In the genomic region with DNA sequence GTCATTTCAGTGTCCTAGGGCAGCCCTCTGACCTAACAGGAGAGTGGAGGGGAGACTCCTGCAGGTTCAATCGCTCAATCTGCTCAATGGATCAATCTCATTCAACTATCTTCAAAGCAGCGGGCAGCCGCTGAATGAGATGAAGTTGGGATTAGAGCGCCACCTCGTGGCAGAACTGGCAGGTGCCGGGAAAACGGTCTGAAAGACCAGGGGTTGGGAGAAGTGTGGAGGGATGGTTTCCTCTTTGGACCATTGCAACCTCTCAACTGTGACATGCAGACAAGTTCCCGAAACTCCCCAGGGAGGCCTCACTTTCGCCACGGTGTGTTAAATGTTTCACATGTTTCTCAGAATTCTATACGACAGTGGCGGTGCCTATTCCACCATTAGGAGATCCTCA, we compare ENCODE assay signal across 8 mouse cellular contexts. TPM values are rescaled to one million over a fixed set of nuclear protein-coding genes. Genes with fewer than 3 reads are reported as not detected.
DNase-seq lines count a peak whose midpoint lies in the region; ATAC-seq lines count a peak whose summit lies in the region.

No protein-coding gene starts in this region.

- no peak overlapping the region for H3K4me3 ChIP-seq in heart, embryonic 13.5 days
- H3K4me3 ChIP-seq in liver, embryonic 16.5 days (ENCODE audit: low read depth, low read length): peak overlapping the region; percentile 9; the same call in 1 of the 2 replicates
- no peak overlapping the region for H3K4me3 ChIP-seq in neural tube, embryonic 13.5 days

- peak overlapping the region; percentile 38 for H3K9ac ChIP-seq in heart, embryonic 13.5 days
- no peak overlapping the region for H3K9ac ChIP-seq in liver, embryonic 16.5 days (ENCODE audit: low read depth, low read length)
- peak overlapping the region; percentile 42 for H3K9ac ChIP-seq in neural tube, embryonic 13.5 days

- 13% methylated on average over 12 of the region's 12 CpGs for WGBS in heart, embryonic 13.5 days
- 9% methylated on average over 12 of the region's 12 CpGs for WGBS in liver, embryonic 16.5 days (ENCODE audit: insufficient replicate concordance)
- 12% methylated on average over 12 of the region's 12 CpGs for whole genome bisulfite sequencing in neural tube, embryonic 13.5 days

- peak overlapping the region; percentile 25; the same call in 1 of the 2 replicates for H3K4me2 ChIP-seq in heart, embryonic 13.5 days
- H3K4me2 ChIP-seq in liver, embryonic 16.5 days (ENCODE audit: low read depth, low read length): peak overlapping the region; percentile 45
- H3K4me2 ChIP-seq in neural tube, embryonic 13.5 days: 0 out of 2 replicates have a peak overlapping the region, but pooled peaks have one; percentile 4

- DNase-seq in ovary, postnatal 10 days (ENCODE audit: low spot score): peak; percentile 77
- DNase-seq in ovary, adult 18-20 months (ENCODE audit: low spot score): no peak
- DNase-seq in embryo, embryonic 11.5 days (ENCODE audit: low read depth, low spot score): peak; percentile 69
- peak; percentile 93 for DNase-seq in kidney, postnatal 10 days
- DNase-seq in testis, postnatal 14 days (ENCODE audit: low spot score): peak; percentile 65

- H3K27ac ChIP-seq in heart, embryonic 13.5 days (replicated peaks): no peak overlapping the region
- peak overlapping the region; percentile 53 for H3K27ac ChIP-seq in liver, embryonic 16.5 days (ENCODE audit: low read length)
- H3K27ac ChIP-seq in neural tube, embryonic 13.5 days (replicated peaks): no peak overlapping the region

- H3K4me1 ChIP-seq in heart, embryonic 13.5 days: peaks cover 37% of the 10 kb centered on the region
- H3K4me1 ChIP-seq in liver, embryonic 16.5 days (ENCODE audit: control insufficient read depth, low read depth, low read length): peaks cover 27% of the 10 kb centered on the region
- H3K4me1 ChIP-seq in neural tube, embryonic 13.5 days (replicated peaks): peaks cover 38% of the 10 kb centered on the region

- H3K27me3 ChIP-seq in heart, embryonic 13.5 days (replicated peaks): no peaks in the 10 kb centered on the region
- H3K27me3 ChIP-seq in liver, embryonic 16.5 days (ENCODE audit: control insufficient read depth, insufficient read depth, low read depth, low read length): no peaks in the 10 kb centered on the region
- H3K27me3 ChIP-seq in neural tube, embryonic 13.5 days: no peaks in the 10 kb centered on the region

- no peak for ATAC-seq in heart, embryonic 13.5 days (ENCODE audit: extremely low read depth, insufficient number of reproducible peaks, low FRiP score, low TSS enrichment)
- no peak for ATAC-seq in liver, embryonic 16.5 days (ENCODE audit: low read depth)
- ATAC-seq in neural tube, embryonic 13.5 days (ENCODE audit: low read depth): no peak

- H3K36me3 ChIP-seq in heart, embryonic 13.5 days: peaks cover 55% of the 10 kb centered on the region
- peaks cover 10% of the 10 kb centered on the region for H3K36me3 ChIP-seq in liver, embryonic 16.5 days (ENCODE audit: control insufficient read depth, insufficient read depth)
- H3K36me3 ChIP-seq in neural tube, embryonic 13.5 days: peaks cover 46% of the 10 kb centered on the region

- H3K9me3 ChIP-seq in heart, embryonic 13.5 days: no peaks in the 10 kb centered on the region
- no peaks in the 10 kb centered on the region for H3K9me3 ChIP-seq in liver, embryonic 16.5 days (replicated peaks; ENCODE audit: control insufficient read depth, low read length)
- H3K9me3 ChIP-seq in neural tube, embryonic 13.5 days: no peaks in the 10 kb centered on the region

RNA-seq across cellular contexts. Expression of a gene that starts 1.4 kb away (rescaled TPM):
- polyA plus RNA-seq in heart, embryonic 13.5 days (2015; fragmentation: Nextera tagmentation; extraction: Ambion mirVana): 10.6 and 10.7 TPM in 2 replicates
- polyA plus RNA-seq in liver, embryonic 16.5 days (2015; fragmentation: Nextera tagmentation; extraction: Ambion mirVana): 0.58 and 1.0 TPM in 2 replicates
- 58.9 and 66.1 TPM in 2 replicates for polyA plus RNA-seq in neural tube, embryonic 13.5 days (2015; fragmentation: Nextera tagmentation; extraction: Ambion mirVana)

RNA-seq across cellular contexts. Expression of a gene that starts 3.5 kb away (rescaled TPM):
- polyA plus RNA-seq in heart, embryonic 13.5 days (2015; fragmentation: Nextera tagmentation; extraction: Ambion mirVana): 7.6 and 8.1 TPM in 2 replicates
- polyA plus RNA-seq in liver, embryonic 16.5 days (2015; fragmentation: Nextera tagmentation; extraction: Ambion mirVana): 2.8 and 2.9 TPM in 2 replicates
- polyA plus RNA-seq in neural tube, embryonic 13.5 days (2015; fragmentation: Nextera tagmentation; extraction: Ambion mirVana): 9.5 and 10.8 TPM in 2 replicates

RNA-seq across cellular contexts. Expression of a gene that starts 9.5 kb away (rescaled TPM):
- 279 TPM in 2 replicates for polyA plus RNA-seq in heart, embryonic 13.5 days (2015; fragmentation: Nextera tagmentation; extraction: Ambion mirVana)
- polyA plus RNA-seq in liver, embryonic 16.5 days (2015; fragmentation: Nextera tagmentation; extraction: Ambion mirVana): 128 and 133 TPM in 2 replicates
- 385 and 402 TPM in 2 replicates for polyA plus RNA-seq in neural tube, embryonic 13.5 days (2015; fragmentation: Nextera tagmentation; extraction: Ambion mirVana)

RNA-seq across cellular contexts. Expression of a gene that starts 11.4 kb away (rescaled TPM):
- not detected in 2 replicates for polyA plus RNA-seq in heart, embryonic 13.5 days (2015; fragmentation: Nextera tagmentation; extraction: Ambion mirVana)
- polyA plus RNA-seq in liver, embryonic 16.5 days (2015; fragmentation: Nextera tagmentation; extraction: Ambion mirVana): not detected in 2 replicates
- 0.56 TPM in 1 of 2 replicates, not detected in the other for polyA plus RNA-seq in neural tube, embryonic 13.5 days (2015; fragmentation: Nextera tagmentation; extraction: Ambion mirVana)

RNA-seq across cellular contexts. Expression of a gene that starts 26.9 kb away (rescaled TPM):
- not detected in 2 replicates for polyA plus RNA-seq in heart, embryonic 13.5 days (2015; fragmentation: Nextera tagmentation; extraction: Ambion mirVana)
- polyA plus RNA-seq in liver, embryonic 16.5 days (2015; fragmentation: Nextera tagmentation; extraction: Ambion mirVana): not detected in 2 replicates
- polyA plus RNA-seq in neural tube, embryonic 13.5 days (2015; fragmentation: Nextera tagmentation; extraction: Ambion mirVana): 0.42 TPM in 1 of 2 replicates, not detected in the other
